Mouse (Mus musculus): ENCODE data around the gene Stk38. TPM values are rescaled to one million over a fixed set of nuclear protein-coding genes. Genes with fewer than 3 reads are reported as not detected.

Stk38 gene
- polyA plus RNA-seq (2015; fragmentation: Nextera tagmentation; extraction: Ambion mirVana): 98.3 and 106 TPM in 2 replicates

DNA sequence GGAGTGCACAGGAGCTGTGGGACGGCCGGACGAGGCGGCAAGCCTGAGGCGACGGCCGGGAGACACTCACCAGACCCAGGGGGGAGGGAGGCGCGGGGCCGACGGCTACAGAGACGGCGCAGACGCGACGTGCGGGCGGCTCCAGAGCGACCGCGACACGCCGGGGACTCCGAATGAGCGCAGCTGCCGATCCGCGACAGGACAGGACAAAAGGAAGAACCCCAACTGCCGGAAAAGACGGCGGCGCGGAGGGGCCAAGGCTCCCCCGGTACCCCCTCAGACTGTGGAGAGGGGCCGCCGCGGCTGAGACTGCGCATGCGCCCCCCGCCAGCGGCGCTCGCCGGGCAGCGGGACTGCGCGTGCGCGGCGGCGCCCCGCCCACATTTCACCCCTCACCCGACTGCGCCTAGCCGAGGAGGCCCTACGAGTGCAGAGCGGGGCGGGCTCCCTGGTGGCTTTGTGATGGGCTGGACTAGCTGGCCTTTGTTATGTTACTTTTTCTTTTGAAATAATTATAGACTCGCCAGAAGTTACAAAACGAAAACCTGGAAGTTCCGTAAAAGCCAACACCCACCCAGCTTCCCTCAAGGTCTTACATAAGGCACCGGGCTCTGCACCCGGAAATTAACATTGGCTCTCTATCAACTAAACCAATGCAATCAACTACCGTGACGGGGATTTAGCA, at the start of gene Stk38:
TSS of gene Stk38 (minus strand) at position 355 of the 685 bp plus-strand sequence.
- no peaks in the 10 kb centered on the region for H3K9me3 ChIP-seq
- no peaks in the 10 kb centered on the region for H3K27me3 ChIP-seq (replicated peaks)
- H3K27ac ChIP-seq: peak within 1 kb of the TSS; percentile 92
- H3K9ac ChIP-seq: peak within 1 kb of the TSS; percentile 90
- H3K4me3 ChIP-seq (replicated peaks): peak within 1 kb of the TSS; percentile 92
- peak within 1 kb of the TSS; percentile 62 for H3K4me2 ChIP-seq
- WGBS: under 1% methylated on average over 65 of the region's 65 CpGs
- peak; percentile 92 for ATAC-seq (ENCODE audit: insufficient read depth, low FRiP score, low read depth)
- H3K36me3 ChIP-seq: no peaks in the 10 kb centered on the region
- H3K4me1 ChIP-seq: 0 out of 2 replicates have a peak, but pooled peaks cover 11% of the 10 kb centered on the region

DNA sequence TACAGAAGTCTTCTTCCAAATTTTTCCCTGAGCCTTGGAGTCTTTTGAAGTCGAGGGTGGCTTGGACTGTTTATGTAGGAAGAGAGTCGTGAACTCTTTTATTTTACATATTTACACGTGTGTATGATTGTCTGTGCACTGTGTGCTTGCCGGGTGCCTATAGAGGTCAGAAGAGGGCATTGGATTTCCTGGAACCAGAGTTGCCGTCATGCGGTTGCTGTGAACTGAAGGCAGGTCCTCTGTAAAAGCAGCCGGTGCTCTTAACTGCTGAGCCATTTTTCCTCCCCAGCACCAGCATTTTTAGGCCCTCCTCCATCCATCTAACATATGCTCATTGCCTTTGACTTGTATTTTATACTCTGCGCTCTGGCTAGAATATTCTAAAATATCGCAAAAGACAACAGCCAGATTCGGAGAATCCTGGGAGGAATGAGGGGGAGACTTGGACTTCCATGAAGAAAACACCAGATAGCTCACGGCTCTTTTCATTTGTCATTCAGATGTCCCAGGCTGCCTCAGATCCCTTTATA, 49.6 kb upstream of the Stk38 start:
- no peak for ATAC-seq (ENCODE audit: insufficient read depth, low FRiP score, low read depth)
- Histone ChIP-seq H3K4me3 (replicated peaks) (no peak overlapping the region), H3K4me2 (no peak overlapping the region), H3K36me3 (no peaks in the 10 kb centered on the region), H3K9ac (no peak overlapping the region), H3K27ac (no peak overlapping the region), H3K9me3 (no peaks in the 10 kb centered on the region), H3K4me1 (peaks cover 23% of the 10 kb centered on the region), H3K27me3 (replicated peaks) (no peaks in the 10 kb centered on the region)
- 68% methylated on average over 11 of the region's 11 CpGs for WGBS

DNA sequence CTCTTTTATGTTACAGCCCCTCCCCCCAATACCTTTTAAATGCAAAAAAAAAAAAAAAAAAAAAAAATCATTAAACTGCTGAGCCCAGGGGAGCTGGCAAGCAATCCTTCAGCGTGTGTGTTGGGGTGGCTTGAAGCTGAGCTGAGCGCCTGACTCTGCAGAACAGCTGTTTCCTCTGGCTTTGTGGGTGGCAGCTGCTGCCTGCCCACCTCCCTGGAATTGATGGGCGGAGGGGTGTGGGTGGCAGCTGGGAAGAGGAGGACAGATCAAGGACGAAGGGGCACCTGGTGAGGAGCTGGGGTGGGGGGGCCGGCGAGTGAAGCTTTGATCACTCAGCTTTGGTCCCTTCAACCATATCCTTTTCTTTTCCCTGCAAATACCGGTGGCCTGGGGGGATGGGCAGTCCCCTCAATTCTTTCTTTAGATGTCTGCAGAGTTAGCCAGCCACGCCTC, 48.9 kb upstream of the Stk38 start:
- WGBS: 13% methylated on average over 8 of the region's 8 CpGs
- Histone ChIP-seq H3K9ac (no peak overlapping the region), H3K27ac (no peak overlapping the region), H3K4me1 (peaks cover 19% of the 10 kb centered on the region), H3K27me3 (replicated peaks) (no peaks in the 10 kb centered on the region), H3K9me3 (no peaks in the 10 kb centered on the region), H3K4me2 (no peak overlapping the region), H3K36me3 (no peaks in the 10 kb centered on the region), H3K4me3 (replicated peaks) (no peak overlapping the region)
- ATAC-seq (ENCODE audit: insufficient read depth, low FRiP score, low read depth): no peak

DNA sequence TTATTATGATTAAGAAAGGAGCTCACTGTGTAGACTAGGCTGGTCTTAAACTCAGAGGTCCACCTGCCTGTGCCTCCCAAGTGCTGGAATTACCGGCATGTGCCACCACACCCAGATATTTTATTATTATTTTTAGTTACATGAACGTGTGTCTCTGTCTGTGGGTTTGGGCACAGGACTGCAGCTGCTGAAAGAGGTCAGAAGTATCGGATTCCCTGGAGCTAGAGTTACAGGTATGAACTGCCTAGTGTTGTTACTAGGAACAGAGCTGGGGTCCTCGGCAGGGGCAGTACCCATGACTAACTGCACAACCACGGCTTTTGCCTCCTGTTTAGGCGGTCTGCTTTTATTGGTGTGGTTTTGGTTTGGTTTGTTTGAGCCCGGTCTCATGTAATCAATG, 48.4 kb upstream of the Stk38 start:
- no peak overlapping the region for H3K4me2 ChIP-seq
- no peaks in the 10 kb centered on the region for H3K27me3 ChIP-seq (replicated peaks)
- H3K36me3 ChIP-seq: no peaks in the 10 kb centered on the region
- no peak overlapping the region for H3K27ac ChIP-seq
- no peak overlapping the region for H3K4me3 ChIP-seq (replicated peaks)
- no peak for ATAC-seq (ENCODE audit: insufficient read depth, low FRiP score, low read depth)
- no peak overlapping the region for H3K9ac ChIP-seq
- 15% methylated on average over 7 of the region's 7 CpGs for WGBS
- peaks cover 18% of the 10 kb centered on the region for H3K4me1 ChIP-seq
- no peaks in the 10 kb centered on the region for H3K9me3 ChIP-seq

DNA sequence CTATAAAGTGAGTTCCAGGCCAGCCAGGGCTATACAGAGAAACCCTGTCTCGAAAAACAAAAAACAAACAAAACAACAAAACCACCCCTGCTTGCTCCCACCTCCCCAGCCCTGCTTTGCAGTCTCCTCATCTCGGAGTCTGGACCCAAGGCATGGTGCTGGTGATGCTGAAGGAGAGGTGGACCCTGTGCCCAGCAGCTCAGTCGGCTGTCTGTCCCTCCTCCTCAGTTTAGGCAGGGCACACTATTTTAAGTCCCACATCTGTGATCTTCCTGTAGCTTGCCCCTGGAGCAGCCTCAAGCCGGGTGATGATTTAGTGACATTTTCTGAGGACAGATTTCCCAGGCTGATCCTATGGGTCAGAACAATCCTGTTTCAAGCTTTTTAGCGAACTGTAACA, 47.8 kb upstream of the Stk38 start:
- H3K4me1 ChIP-seq: peaks cover 24% of the 10 kb centered on the region
- no peaks in the 10 kb centered on the region for H3K27me3 ChIP-seq (replicated peaks)
- no peak overlapping the region for H3K4me2 ChIP-seq
- 64% methylated on average over 5 of the region's 5 CpGs for WGBS
- H3K9ac ChIP-seq: no peak overlapping the region
- H3K36me3 ChIP-seq: no peaks in the 10 kb centered on the region
- H3K4me3 ChIP-seq (replicated peaks): no peak overlapping the region
- no peaks in the 10 kb centered on the region for H3K9me3 ChIP-seq
- ATAC-seq (ENCODE audit: insufficient read depth, low FRiP score, low read depth): no peak
- no peak overlapping the region for H3K27ac ChIP-seq

DNA sequence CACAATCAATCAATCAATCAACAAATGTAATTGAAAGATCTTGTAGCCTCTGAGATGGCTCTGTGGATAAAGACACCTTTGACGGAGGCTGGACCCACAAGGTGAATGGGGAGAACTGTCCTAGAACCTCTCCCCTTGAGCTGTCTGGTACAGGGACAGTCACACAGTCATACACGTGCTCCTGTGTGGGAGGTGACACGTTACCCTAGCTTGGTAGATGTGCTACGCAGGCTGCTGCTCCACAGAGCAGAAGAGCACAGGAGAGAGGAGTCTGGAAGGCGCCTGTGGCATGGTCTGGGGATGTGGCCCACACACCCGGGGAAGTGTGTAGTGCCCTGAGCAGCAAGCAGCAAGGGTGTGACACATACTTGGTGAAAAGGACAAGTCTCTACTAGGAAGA, 46.6 kb upstream of the Stk38 start:
- H3K4me3 ChIP-seq (replicated peaks): no peak overlapping the region
- H3K4me1 ChIP-seq: peaks cover 27% of the 10 kb centered on the region
- H3K4me2 ChIP-seq: no peak overlapping the region
- WGBS: 72% methylated on average over 6 of the region's 6 CpGs
- no peak overlapping the region; the same call in 1 of the 2 replicates for H3K27ac ChIP-seq
- no peaks in the 10 kb centered on the region for H3K27me3 ChIP-seq (replicated peaks)
- no peak overlapping the region for H3K9ac ChIP-seq
- H3K36me3 ChIP-seq: no peaks in the 10 kb centered on the region
- no peaks in the 10 kb centered on the region for H3K9me3 ChIP-seq
- ATAC-seq (ENCODE audit: insufficient read depth, low FRiP score, low read depth): no peak

DNA sequence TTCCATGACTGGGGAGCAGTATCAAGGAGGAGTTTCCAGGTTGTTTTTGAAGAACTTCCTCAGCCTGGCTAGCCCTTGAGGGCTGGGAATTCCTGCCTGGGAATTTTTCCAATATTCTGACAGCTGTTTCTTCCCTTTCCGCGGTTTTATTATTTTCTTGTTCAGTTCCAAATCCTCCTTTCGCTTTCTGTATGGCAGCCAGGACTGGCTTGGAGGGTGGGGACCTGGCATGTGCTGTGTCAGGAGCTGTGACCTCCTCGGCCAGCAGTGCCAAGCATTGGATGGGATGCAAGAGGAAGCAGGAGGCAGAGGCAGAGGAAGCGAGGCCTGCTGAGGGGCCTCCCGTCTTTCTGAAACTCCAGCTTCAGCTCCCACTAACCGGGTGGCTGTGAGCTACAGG, 46.0 kb upstream of the Stk38 start:
- no peak overlapping the region; the same call in none of the 2 replicates for H3K27ac ChIP-seq
- no peak; the same call in 1 of the 2 replicates for ATAC-seq (ENCODE audit: insufficient read depth, low FRiP score, low read depth)
- 0 out of 2 replicates have a peak overlapping the region, but pooled peaks have one; percentile 16 for H3K4me2 ChIP-seq
- no peaks in the 10 kb centered on the region for H3K27me3 ChIP-seq (replicated peaks)
- no peaks in the 10 kb centered on the region for H3K9me3 ChIP-seq
- WGBS: 37% methylated on average over 7 of the region's 7 CpGs
- peaks cover 30% of the 10 kb centered on the region for H3K4me1 ChIP-seq
- no peak overlapping the region for H3K9ac ChIP-seq
- no peaks in the 10 kb centered on the region for H3K36me3 ChIP-seq
- no peak overlapping the region for H3K4me3 ChIP-seq (replicated peaks)

DNA sequence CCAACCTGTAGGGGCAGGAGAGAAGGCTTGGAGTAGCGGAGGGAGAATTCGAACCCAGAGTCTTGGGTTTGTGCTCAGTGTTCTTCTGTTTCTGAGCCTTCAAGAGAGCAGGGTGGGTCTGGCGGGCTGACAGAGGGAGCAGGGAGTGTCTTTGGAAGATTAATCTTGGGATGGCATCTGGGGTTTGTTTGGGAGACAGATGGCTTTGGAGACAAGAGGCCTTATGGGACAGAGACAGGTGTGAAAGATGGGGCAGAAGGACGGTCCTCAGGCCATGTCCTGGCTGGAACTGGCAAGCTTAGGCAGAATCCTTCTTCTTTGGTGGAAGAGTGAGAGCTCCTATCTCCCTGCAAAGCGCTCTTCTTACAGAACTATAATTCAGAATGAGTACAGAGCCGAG, 45.3 kb upstream of the Stk38 start:
- 81% methylated on average over 6 of the region's 6 CpGs for WGBS
- H3K4me3 ChIP-seq (replicated peaks): no peak overlapping the region
- H3K9me3 ChIP-seq: no peaks in the 10 kb centered on the region
- H3K27me3 ChIP-seq (replicated peaks): no peaks in the 10 kb centered on the region
- no peak for ATAC-seq (ENCODE audit: insufficient read depth, low FRiP score, low read depth)
- no peak overlapping the region for H3K27ac ChIP-seq
- H3K4me2 ChIP-seq: no peak overlapping the region
- H3K4me1 ChIP-seq: peaks cover 30% of the 10 kb centered on the region
- no peak overlapping the region for H3K9ac ChIP-seq
- no peaks in the 10 kb centered on the region for H3K36me3 ChIP-seq

DNA sequence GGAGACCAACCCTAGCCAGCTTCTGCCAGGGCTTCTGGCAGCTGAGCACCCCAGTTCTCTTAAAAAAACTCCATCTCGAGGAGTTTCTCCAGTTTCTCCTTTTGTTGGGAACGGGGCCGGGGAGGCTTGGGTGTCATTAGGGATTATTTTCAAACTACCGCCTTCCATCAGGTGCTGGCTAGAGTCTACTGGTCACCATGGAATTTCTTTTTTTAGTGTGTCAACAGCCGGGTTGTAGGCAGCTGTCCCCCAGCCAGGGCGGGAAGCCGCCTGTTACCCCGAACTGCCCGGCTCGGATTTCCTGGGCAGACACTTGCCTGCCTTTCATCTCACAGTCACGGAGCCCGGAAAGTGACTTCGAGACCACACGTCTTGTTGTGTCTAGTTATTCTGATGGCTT, 43.0 kb upstream of the Stk38 start:
- peaks cover 20% of the 10 kb centered on the region for H3K4me1 ChIP-seq
- no peak overlapping the region for H3K9ac ChIP-seq
- 0 out of 2 replicates have a peak overlapping the region, but pooled peaks have one; percentile 3 for H3K4me3 ChIP-seq (replicated peaks)
- H3K27me3 ChIP-seq (replicated peaks): no peaks in the 10 kb centered on the region
- no peak for ATAC-seq (ENCODE audit: insufficient read depth, low FRiP score, low read depth)
- H3K9me3 ChIP-seq: no peaks in the 10 kb centered on the region
- peak overlapping the region; percentile 38; the same call in 1 of the 2 replicates for H3K4me2 ChIP-seq
- H3K36me3 ChIP-seq: peaks cover 11% of the 10 kb centered on the region; the same call in 1 of the 2 replicates
- peak overlapping the region; percentile 58 for H3K27ac ChIP-seq
- WGBS: 38% methylated on average over 14 of the region's 14 CpGs

DNA sequence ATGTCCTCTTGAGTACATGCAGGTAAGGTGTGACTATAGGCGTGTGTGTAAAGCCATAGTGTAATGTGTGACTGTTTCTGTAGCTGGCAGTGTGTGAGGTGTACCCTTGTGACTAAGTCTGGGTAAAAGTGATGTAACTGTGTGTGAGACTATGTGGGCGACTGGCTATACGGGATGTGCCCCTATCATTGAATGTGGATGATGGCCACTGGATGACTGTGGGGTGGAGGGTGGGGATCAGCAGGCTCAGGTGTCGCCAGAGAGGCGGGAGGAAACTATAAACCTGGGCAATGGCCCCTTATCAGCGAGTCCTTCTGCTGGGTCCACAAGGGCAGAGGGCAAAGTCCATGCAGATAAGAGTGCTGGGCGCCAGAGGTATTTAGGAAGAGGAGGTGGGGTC, 42.1 kb upstream of the Stk38 start:
- WGBS: 53% methylated on average over 7 of the region's 7 CpGs
- no peaks in the 10 kb centered on the region for H3K9me3 ChIP-seq
- peak; percentile 47 for ATAC-seq (ENCODE audit: insufficient read depth, low FRiP score, low read depth)
- H3K4me1 ChIP-seq: peaks cover 20% of the 10 kb centered on the region
- H3K36me3 ChIP-seq: peaks cover 14% of the 10 kb centered on the region; the same call in 1 of the 2 replicates
- H3K9ac ChIP-seq: no peak overlapping the region
- no peak overlapping the region for H3K4me3 ChIP-seq (replicated peaks)
- H3K4me2 ChIP-seq: peak overlapping the region; percentile 38; the same call in 1 of the 2 replicates
- no peaks in the 10 kb centered on the region for H3K27me3 ChIP-seq (replicated peaks)
- peak overlapping the region; percentile 8; the same call in 1 of the 2 replicates for H3K27ac ChIP-seq

DNA sequence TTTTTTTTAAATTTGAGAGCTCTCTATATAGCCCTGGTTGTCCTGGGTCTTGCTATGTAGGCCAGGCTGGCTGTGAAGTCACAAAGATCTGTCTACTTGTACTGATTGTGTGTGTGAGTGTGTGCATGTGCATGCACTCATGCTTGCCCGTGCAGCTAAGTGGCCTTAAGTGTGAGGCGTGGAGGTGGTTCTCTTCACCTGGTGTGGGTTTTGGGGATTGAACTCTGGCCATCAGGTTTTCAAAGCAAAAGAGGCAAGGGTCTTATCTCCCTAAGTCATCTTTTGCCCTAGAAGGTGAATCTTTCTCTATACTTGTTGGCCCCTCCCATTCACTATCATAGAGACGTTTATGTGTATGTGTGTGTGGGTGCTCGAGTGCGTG, 41.7 kb upstream of the Stk38 start:
- Histone ChIP-seq H3K36me3 (peaks cover 17% of the 10 kb centered on the region), H3K27ac (peak overlapping the region; percentile 8; the same call in 1 of the 2 replicates), H3K9ac (no peak overlapping the region), H3K4me2 (no peak overlapping the region), H3K4me1 (peaks cover 20% of the 10 kb centered on the region), H3K9me3 (no peaks in the 10 kb centered on the region), H3K27me3 (replicated peaks) (no peaks in the 10 kb centered on the region), H3K4me3 (replicated peaks) (no peak overlapping the region)
- WGBS: 68% methylated on average over 5 of the region's 5 CpGs
- ATAC-seq (ENCODE audit: insufficient read depth, low FRiP score, low read depth): no peak

DNA sequence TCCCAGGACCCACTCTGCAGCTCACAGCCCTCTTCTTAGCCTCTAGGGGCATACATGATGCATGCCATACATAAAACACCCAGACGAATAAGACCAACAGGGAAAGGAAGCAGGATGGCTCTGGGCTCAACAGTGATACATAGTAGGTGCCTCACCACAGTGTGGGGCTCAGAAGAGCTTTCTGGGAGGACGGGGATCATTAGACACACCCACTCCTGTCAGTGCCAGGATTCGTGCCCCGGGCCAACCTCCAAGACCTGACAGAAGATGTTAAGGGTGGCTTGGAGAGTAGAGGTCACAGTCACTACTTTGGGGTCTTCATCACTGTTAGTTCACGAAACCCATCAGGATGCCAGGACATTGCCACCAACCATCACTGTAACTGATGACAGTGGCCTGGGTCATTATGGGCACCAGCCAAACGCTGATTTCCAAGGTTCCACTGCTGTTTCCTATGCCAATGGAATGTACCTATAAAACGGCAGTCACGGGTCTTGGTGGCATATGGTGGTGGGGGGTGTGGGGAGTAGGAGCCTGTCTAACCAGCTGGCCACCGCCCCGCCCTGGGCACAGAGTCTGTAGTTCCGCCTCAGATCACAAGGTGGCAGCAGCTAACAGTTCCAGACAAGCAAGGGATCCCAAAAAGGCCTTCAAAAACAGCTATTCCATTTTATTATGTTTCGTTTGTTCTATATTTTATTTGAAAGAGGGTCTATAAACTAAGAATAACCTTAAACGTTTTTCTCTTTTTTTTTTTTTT, 41.1 kb upstream of the Stk38 start:
- 0 out of 2 replicates have a peak overlapping the region, but pooled peaks have one; percentile 19 for H3K27ac ChIP-seq
- H3K4me2 ChIP-seq: no peak overlapping the region
- H3K36me3 ChIP-seq: peaks cover 22% of the 10 kb centered on the region
- ATAC-seq (ENCODE audit: insufficient read depth, low FRiP score, low read depth): no peak
- no peaks in the 10 kb centered on the region for H3K9me3 ChIP-seq
- peaks cover 15% of the 10 kb centered on the region for H3K4me1 ChIP-seq
- no peaks in the 10 kb centered on the region for H3K27me3 ChIP-seq (replicated peaks)
- no peak overlapping the region for H3K9ac ChIP-seq
- WGBS: 17% methylated on average over 13 of the region's 13 CpGs
- H3K4me3 ChIP-seq (replicated peaks): no peak overlapping the region
